Mouse (Mus musculus): ENCODE results near the gene Cmc2.

DNA sequence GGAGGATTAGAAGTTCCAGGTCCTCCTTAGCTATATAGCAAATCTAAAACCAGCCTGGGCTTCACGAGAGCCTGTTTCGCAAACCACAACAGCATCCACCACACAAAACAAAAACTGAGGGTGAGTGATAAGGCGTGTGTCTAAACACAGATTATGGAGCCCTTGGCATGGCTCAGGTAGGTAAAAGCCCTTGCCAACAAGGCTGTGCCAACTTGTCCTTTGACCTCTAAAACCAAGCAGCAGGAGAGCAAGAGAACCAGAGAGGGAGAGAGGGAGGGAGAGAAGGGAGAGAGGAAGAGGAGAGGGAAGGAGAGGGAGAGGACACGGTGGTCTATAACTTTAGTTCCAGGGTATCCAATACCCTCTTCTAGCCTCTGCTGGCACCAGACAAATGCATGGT is 59.1 kb downstream of the Cmc2 start:
- TF ChIP-seq POLR2A (IDR thresholded peaks at IDR 0.05; ENCODE audit: low read depth, low read length) (no peak), CTCF (IDR thresholded peaks at IDR 0.05; ENCODE audit: extremely low read depth, insufficient read length, insufficient replicate concordance, low read depth, low read length) (no peak)

All from small intestine, adult 2 months (tissue).